Mouse (Mus musculus) A20 (cell line): Measurements from ENCODE around the gene Htr1d.

ENCODE experiments used
- DNase-seq: peaks from one replicate; pipeline ENCODE4 v3.0.0-alpha.2; 2011; ENCODE audit warnings: low read depth, low spot score

The Htr1d gene

GRCm38 (mm10) chr4:136452286-136452685, 29.0 kb downstream of the Htr1d start:
- DNase-seq = no peak

DNA sequence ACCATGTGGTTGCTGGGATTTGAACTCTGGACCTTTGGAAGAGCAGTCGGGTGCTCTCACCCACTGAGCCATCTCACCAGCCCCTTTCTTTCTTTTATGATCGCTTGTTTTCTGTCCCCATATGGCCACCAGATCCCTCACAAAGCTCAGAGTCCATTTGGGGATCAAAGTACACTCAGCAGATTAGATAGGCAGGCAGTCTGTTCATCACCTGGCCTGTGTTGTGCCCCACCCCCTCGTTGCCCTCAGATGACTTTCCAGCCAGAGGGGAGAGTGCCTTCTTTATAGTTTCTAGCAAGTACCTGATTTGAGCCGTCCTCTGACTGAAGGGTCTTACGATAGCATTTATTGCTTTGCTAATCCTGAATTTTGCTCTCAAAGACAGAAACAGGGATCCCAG, 29.5 kb downstream of the Htr1d start:
- no peak for DNase-seq

DNA sequence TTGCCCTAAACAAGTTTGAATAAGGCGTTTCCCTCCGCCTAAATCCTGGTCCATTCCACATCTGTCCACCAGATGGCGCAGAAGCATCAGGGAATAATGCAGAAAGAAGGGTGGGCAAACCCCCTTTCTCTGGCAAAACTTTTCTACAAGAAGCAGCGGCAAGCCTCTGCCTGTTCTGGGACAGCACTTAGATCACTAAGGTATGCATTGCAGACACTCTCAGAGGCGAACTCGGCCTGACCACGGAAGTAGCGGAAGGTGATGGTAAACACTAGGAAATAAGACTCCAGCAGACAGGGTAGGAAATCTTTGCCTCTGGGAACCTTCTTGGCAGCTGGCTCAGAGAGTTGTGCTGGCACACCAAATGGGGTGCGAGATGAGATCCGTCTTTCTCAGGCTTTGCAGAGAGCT, 31.5 kb downstream of the Htr1d start:
- peak; percentile 48 for DNase-seq

GRCm38 (mm10) chr4:136456516-136457218, 33.3 kb downstream of the Htr1d start:
- DNase-seq = no peak

- DNase-seq = no peak
Observed at GRCm38 (mm10) chr4:136458276-136458675, 35.0 kb downstream of the Htr1d start.

GRCm38 (mm10) chr4:136459210-136459609, 35.9 kb downstream of the Htr1d start:
- DNase-seq = no peak

DNA sequence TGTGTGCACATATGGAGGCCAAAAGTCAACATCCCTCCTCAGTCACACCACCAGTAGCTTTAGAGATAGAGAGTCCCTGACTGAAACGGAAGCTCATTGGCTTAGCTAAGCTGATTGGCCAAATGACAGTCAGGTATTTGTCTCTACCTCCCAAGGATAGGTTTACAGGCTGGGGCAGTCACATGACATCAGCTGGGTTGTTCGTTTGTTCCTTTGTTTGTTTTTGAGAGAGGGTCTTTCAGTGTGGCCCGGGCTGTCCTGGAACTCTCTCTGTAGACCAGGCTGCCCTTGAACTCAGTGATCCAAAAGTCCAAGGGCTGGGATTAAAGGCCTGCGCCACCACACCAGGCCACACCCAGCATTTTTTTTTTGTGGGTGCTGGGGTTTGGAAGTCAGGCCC, 37.9 kb downstream of the Htr1d start:
- no peak for DNase-seq

GRCm38 (mm10) chr4:136461761-136462085, 38.4 kb downstream of the Htr1d start:
- DNase-seq = no peak

- DNase-seq = no peak
Observed at GRCm38 (mm10) chr4:136462086-136462838, 38.9 kb downstream of the Htr1d start, which contains the start of gene 6030445D17Rik. 6030445D17Rik (plus strand) TSS chr4:136462250.

DNA sequence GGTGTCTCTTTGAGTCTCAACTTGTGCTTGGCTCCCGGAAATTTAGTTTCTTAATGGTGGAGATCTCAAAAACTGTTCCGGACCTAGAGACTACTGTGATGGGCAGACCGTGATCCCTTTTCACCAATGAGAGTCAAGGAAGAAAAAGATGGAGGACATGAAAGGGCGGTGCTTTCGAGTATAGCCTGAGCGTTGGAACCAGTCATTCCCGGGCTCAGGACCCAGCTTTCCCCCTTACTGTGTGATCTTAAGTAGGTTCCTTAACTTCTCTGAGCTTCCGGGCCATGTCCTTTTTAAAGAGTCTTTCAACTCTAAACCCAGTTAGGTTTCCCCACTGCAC, 39.5 kb downstream of the Htr1d start:
- no peak for DNase-seq

- no peak for DNase-seq
Observed at GRCm38 (mm10) chr4:136463436-136463835, 40.1 kb downstream of the Htr1d start.

- no peak for DNase-seq
Observed at GRCm38 (mm10) chr4:136466226-136466625, 42.9 kb downstream of the Htr1d start.

DNA sequence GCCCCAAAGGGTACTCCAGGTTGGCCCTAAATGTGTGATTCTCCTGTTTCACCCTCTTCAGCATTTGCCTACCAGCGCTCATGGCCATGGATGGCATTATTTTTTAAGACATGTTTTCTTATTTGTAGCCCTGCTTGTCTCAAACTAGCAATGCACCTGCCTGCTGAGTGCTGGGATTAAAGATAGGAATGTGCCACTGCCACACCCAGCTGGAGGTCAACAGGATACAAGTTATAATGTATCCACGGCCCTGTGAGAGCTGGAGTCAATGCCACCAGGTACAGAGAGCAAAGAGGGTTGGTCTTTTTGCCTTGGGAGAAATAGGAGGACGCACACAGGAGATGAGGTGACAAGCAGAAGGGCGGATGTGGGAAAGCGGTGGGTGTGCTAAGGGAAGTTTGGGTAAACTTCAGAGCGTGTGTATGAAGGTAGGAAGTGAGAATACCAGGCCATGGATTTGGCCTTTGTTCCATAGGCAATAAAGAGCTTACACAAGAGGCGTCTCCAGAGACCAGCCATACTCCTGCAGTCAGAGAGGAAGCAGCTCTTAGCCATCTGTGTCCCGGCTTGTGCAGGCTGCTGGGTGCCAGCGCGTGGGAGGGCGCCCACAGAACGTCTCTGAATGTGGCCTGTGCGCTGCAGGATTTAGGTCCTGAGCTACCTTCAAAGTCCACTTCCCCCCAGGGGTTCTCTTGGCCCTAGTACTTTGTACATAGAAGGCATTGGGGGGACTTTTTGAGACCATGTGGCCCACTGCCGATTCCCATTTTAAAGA, 45.4 kb downstream of the Htr1d start:
- peak; percentile 14 for DNase-seq

DNA sequence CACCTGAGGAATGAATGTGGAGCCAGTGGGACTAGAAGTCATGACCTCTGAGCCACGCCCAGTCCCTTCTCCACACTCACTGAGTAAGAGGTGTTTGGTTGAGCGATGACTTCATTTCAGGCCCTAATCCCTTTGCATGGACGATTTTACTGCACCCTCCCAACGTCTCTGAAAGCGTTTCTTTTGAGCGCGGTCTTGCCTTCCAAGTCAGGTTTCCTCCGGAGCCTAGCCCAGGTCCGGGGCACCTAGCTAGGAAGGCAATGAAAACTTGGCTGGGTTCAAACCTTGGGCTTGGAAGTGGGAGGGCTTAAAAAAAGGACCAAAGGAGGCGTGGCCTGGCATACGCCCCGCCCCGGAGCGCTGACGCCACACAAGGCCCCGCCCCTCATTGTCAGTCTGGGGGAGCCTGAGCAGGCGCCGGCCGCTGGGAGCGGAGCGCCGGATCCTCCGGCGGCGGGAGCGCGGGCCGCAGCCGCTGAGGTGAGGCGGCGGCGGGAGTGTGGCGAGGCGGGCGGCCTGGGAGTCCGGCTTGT, 46.1 kb downstream of the Htr1d start, which contains the start of gene Luzp1:
Gene Luzp1, plus strand, starts transcription at position 391 of the 533 bp plus-strand sequence.
- DNase-seq = peak; percentile 84

DNA sequence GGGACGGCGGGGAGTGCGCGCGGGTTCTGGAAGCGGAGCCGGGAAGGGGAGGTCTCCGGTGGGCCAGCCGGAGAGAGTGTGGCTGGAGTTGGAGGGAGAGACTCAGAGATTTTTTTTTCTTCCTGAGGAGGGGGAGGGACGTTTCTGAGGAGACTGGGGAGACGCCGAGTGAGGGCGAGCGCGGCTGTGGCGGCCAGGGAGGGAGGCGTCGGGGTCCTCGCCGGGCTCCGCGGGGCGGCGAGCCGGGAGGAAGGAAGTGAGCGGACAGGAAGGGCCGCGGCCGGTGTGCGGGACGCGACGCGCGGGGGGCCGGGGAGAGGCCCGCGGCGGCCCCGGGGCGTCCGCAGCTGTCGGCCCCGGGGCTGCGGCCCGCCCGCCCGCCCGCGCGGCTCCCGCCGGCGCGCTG, 46.6 kb downstream of the Htr1d start:
- no peak for DNase-seq

- peak; percentile 53 for DNase-seq
Observed at GRCm38 (mm10) chr4:136470347-136471071, 47.2 kb downstream of the Htr1d start.

- no peak for DNase-seq
Observed at GRCm38 (mm10) chr4:136476692-136477091, 53.4 kb downstream of the Htr1d start.

DNA sequence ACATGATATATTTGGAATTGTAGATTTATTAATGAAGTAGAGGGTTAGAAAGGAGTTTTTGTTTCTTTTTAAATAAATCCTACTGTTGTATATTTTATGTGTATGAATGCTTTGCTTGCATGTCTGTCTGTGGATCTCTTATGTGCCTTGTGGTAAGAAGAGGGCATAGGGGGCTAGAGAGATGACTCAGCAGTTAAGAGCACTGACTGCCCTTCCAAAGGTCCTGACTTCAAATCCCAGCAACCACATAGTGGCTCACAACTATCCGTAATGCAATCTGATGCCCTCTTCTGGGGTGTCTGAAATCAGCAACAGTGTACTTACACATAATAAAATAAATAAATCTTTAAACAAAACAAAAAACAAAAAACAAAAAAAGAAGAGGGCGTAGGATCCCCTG, 63.2 kb downstream of the Htr1d start:
- DNase-seq = no peak
